8 mouse cellular contexts compared by ENCODE assay signal in the genomic region with DNA sequence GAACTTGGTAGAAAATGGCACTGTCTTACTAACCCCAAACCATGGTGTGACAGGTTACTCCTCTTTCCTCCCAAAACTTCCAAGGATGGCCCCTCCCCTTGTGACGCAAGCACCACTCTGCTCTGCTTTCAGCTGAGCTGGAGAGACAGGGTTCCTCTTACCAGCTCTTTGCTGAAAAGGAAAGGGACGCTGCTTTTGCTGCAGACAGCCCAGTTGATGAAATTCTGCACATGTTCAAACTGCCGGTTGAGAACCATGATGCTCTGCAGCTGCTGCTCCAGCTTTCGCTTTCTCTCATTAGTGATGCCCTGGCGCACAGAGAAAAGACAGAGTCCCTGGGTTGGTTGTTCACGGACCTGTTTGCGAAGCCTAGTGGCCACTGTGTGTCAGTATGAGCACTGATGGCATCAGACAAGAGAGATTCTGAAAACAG. TPM values are rescaled to one million over a fixed set of nuclear protein-coding genes. Genes with fewer than 3 reads are reported as not detected.
DNase-seq lines count a peak whose midpoint lies in the region; ATAC-seq lines count a peak whose summit lies in the region.
"Had no signal": no experiment of that assay in that cellular context is flagged by ENCODE, and none has a peak within 500 bp of the region (broad histone marks: within the 10 kb centered on the region; RNA-seq: fewer than 3 reads in every experiment).

No protein-coding gene starts in this region.

- peaks cover 3% of the 10 kb centered on the region; the same call in 1 of the 2 replicates for H3K4me1 ChIP-seq in embryonic facial prominence, embryonic 12.5 days
- peaks cover 4% of the 10 kb centered on the region; the same call in 1 of the 2 replicates for H3K4me1 ChIP-seq in hindbrain, embryonic 13.5 days (replicated peaks)
- no peaks in the 10 kb centered on the region for H3K4me1 ChIP-seq in stomach, embryonic 15.5 days
- H3K4me1 ChIP-seq: liver, embryonic 13.5 days had no signal

- no peak overlapping the region for H3K9ac ChIP-seq in embryonic facial prominence, embryonic 12.5 days
- no peak overlapping the region; the same call in 1 of the 2 replicates for H3K9ac ChIP-seq in hindbrain, embryonic 13.5 days
- no peak overlapping the region for H3K9ac ChIP-seq in stomach, embryonic 15.5 days
- H3K9ac ChIP-seq: liver, embryonic 13.5 days had no signal

- 0 out of 2 replicates have a peak overlapping the region, but pooled peaks have one; percentile 15 for H3K4me2 ChIP-seq in embryonic facial prominence, embryonic 12.5 days (replicated peaks)
- H3K4me2 ChIP-seq in hindbrain, embryonic 13.5 days: peak overlapping the region; percentile 31; the same call in 1 of the 2 replicates
- peak overlapping the region; percentile 6; the same call in 1 of the 2 replicates for H3K4me2 ChIP-seq in stomach, embryonic 15.5 days
- H3K4me2 ChIP-seq: liver, embryonic 13.5 days had no signal

- DNase-seq in right cerebral cortex, postnatal 10 days (ENCODE audit: low spot score in 2 of 2): peak; percentile 41 to 49
- DNase-seq in right cerebral cortex, postnatal 25 days: no peak
- DNase-seq in lung, postnatal 10 days: peak; percentile 54
- DNase-seq in MN1 (ENCODE audit: low spot score): no peak
- DNase-seq: liver, embryonic 13.5 days had no signal

- no peak overlapping the region for H3K4me3 ChIP-seq in embryonic facial prominence, embryonic 12.5 days
- no peak overlapping the region for H3K4me3 ChIP-seq in hindbrain, embryonic 13.5 days
- no peak overlapping the region for H3K4me3 ChIP-seq in stomach, embryonic 15.5 days (replicated peaks)
- H3K4me3 ChIP-seq: liver, embryonic 13.5 days had no signal

- WGBS in embryonic facial prominence, embryonic 12.5 days: 33% methylated on average over 7 of the region's 7 CpGs
- WGBS in hindbrain, embryonic 13.5 days: 24% methylated on average over 7 of the region's 7 CpGs
- WGBS in stomach, embryonic 15.5 days: 31% methylated on average over 7 of the region's 7 CpGs

- ATAC-seq in embryonic facial prominence, embryonic 12.5 days (ENCODE audit: insufficient number of reproducible peaks, insufficient read depth, low FRiP score, low TSS enrichment): peak; percentile 8; the same call in 1 of the 2 replicates
- ATAC-seq in hindbrain, embryonic 13.5 days (ENCODE audit: low FRiP score): peak; percentile 57; the same call in 1 of the 2 replicates
- peak; percentile 57; the same call in 1 of the 2 replicates for ATAC-seq in stomach, embryonic 15.5 days (ENCODE audit: insufficient read depth, low FRiP score, low read depth)

- H3K36me3 ChIP-seq in embryonic facial prominence, embryonic 12.5 days: no peaks in the 10 kb centered on the region
- H3K36me3 ChIP-seq in hindbrain, embryonic 13.5 days: no peaks in the 10 kb centered on the region
- no peaks in the 10 kb centered on the region for H3K36me3 ChIP-seq in stomach, embryonic 15.5 days
- H3K36me3 ChIP-seq: liver, embryonic 13.5 days had no signal

- H3K9me3 ChIP-seq in embryonic facial prominence, embryonic 12.5 days: no peaks in the 10 kb centered on the region
- no peaks in the 10 kb centered on the region for H3K9me3 ChIP-seq in hindbrain, embryonic 13.5 days
- H3K9me3 ChIP-seq in stomach, embryonic 15.5 days: no peaks in the 10 kb centered on the region
- H3K9me3 ChIP-seq: liver, embryonic 13.5 days had no signal

- H3K27ac ChIP-seq in embryonic facial prominence, embryonic 12.5 days: no peak overlapping the region
- H3K27ac ChIP-seq in hindbrain, embryonic 13.5 days: no peak overlapping the region
- no peak overlapping the region for H3K27ac ChIP-seq in stomach, embryonic 15.5 days
- H3K27ac ChIP-seq: liver, embryonic 13.5 days had no signal

- no peaks in the 10 kb centered on the region for H3K27me3 ChIP-seq in embryonic facial prominence, embryonic 12.5 days
- no peaks in the 10 kb centered on the region for H3K27me3 ChIP-seq in hindbrain, embryonic 13.5 days
- no peaks in the 10 kb centered on the region for H3K27me3 ChIP-seq in stomach, embryonic 15.5 days (replicated peaks)
- H3K27me3 ChIP-seq: liver, embryonic 13.5 days had no signal

RNA-seq across cellular contexts. Expression of gene Trim66, which starts 27.2 kb away (rescaled TPM):
- polyA plus RNA-seq in embryonic facial prominence, embryonic 12.5 days (2016; fragmentation: Nextera tagmentation; extraction: Ambion mirVana): 0.57 and 0.75 TPM in 2 replicates
- polyA plus RNA-seq in hindbrain, embryonic 13.5 days (2015; fragmentation: Nextera tagmentation; extraction: Ambion mirVana): 0.22 and 0.34 TPM in 2 replicates
- polyA plus RNA-seq in stomach, embryonic 15.5 days (2015; fragmentation: Nextera tagmentation; extraction: Ambion mirVana): 0.03 TPM in 1 of 2 replicates, not detected in the other

RNA-seq across cellular contexts. Expression of gene Rpl27a, which starts 38.2 kb away (rescaled TPM):
- 127 and 129 TPM in 2 replicates for polyA plus RNA-seq in embryonic facial prominence, embryonic 12.5 days (2016; fragmentation: Nextera tagmentation; extraction: Ambion mirVana)
- 89.0 TPM in 2 replicates for polyA plus RNA-seq in hindbrain, embryonic 13.5 days (2015; fragmentation: Nextera tagmentation; extraction: Ambion mirVana)
- polyA plus RNA-seq in stomach, embryonic 15.5 days (2015; fragmentation: Nextera tagmentation; extraction: Ambion mirVana): 130 and 138 TPM in 2 replicates

RNA-seq across cellular contexts. Expression of gene Stk33, which starts 41.9 kb away (rescaled TPM):
- 3.4 and 3.5 TPM in 2 replicates for polyA plus RNA-seq in embryonic facial prominence, embryonic 12.5 days (2016; fragmentation: Nextera tagmentation; extraction: Ambion mirVana)
- polyA plus RNA-seq in hindbrain, embryonic 13.5 days (2015; fragmentation: Nextera tagmentation; extraction: Ambion mirVana): 5.6 and 9.4 TPM in 2 replicates
- polyA plus RNA-seq in stomach, embryonic 15.5 days (2015; fragmentation: Nextera tagmentation; extraction: Ambion mirVana): 0.58 and 0.72 TPM in 2 replicates
- polyA plus RNA-seq: liver, embryonic 13.5 days had no signal

Comparison
In these comparisons a context has a peak if more than half of its experiments do, and no peak if none do; other contexts are left out.
1. DNase-seq: peak in right cerebral cortex, postnatal 10 days (2 of 2) and lung, postnatal 10 days (single experiment); none in right cerebral cortex, postnatal 25 days (single experiment) and MN1 (single experiment).
2. Peak in every context shown above with its lines, with median percentiles within 50 percentile points of each other: ATAC-seq and H3K4me2 ChIP-seq.